Mouse (Mus musculus) stomach, embryonic 14.5 days (tissue): Measurements from ENCODE around the gene 4930430F08Rik. TPM values are rescaled to one million over a fixed set of nuclear protein-coding genes. Genes with fewer than 3 reads are reported as not detected.
"Not testable (repeated sequence)": the region's sequence is repeated elsewhere in the genome, so short reads cannot be mapped to it uniquely, and the experiment has no call there.

ENCODE experiments used
- ATAC-seq: fragments of 200-750 bp; cut with Nextera tagmentation; 2 replicates; pipeline ENCODE4 v1.8.0; 2017; ENCODE audit warnings: low read depth, moderate TSS enrichment; ENCODE audit not compliant: insufficient number of reproducible peaks, insufficient read depth, low FRiP score
- H3K27ac ChIP-seq: fragments of 300-500 bp; sonication (generic); 2 replicates; pipeline ENCODE4 v1.5.1; 2014; ENCODE audit warnings: mild to moderate bottlenecking, low read length, moderate library complexity, mixed read lengths
- H3K27me3 ChIP-seq: fragments of 300-500 bp; sonication (generic); 2 replicates; pipeline ENCODE4 v1.6.1; 2014; ENCODE audit warnings: low read length, control low read depth, mixed read lengths; ENCODE audit not compliant: control insufficient read depth, insufficient read depth
- H3K36me3 ChIP-seq: fragments of 300-500 bp; sonication (generic); 2 replicates; pipeline ENCODE4 v1.6.1; 2014; ENCODE audit warnings: mild to moderate bottlenecking, control low read depth, low read length, moderate library complexity, mixed read lengths; ENCODE audit not compliant: control insufficient read depth, insufficient read depth
- H3K4me1 ChIP-seq: fragments of 300-500 bp; sonication (generic); 2 replicates; pipeline ENCODE4 v1.6.1; 2014; ENCODE audit warnings: low read length, control low read depth, mixed read lengths; ENCODE audit not compliant: control insufficient read depth, insufficient read depth
- H3K4me2 ChIP-seq: fragments of 300-500 bp; sonication (generic); replicated peaks from 2 replicates; pipeline ENCODE4 v1.6.1; 2014; ENCODE audit warnings: low read depth, low read length, control low read depth
- H3K4me3 ChIP-seq: fragments of 300-500 bp; sonication (generic); 2 replicates; pipeline ENCODE4 v1.5.1; 2014; ENCODE audit warnings: low read depth, low read length, control low read depth
- H3K9ac ChIP-seq: fragments of 300-500 bp; sonication (generic); replicated peaks from 2 replicates; pipeline ENCODE4 v1.6.1; 2014; ENCODE audit warnings: low read depth, mild to moderate bottlenecking, control low read depth, low read length, moderate library complexity, mixed read lengths
- H3K9me3 ChIP-seq: fragments of 300-500 bp; sonication (generic); 2 replicates; pipeline ENCODE4 v1.6.1; 2016; ENCODE audit warnings: low read depth, low read length, control low read depth; ENCODE audit not compliant: control insufficient read depth
- WGBS: fragments of 180-500 bp; shearing (Covaris S2); extraction: QIAGEN DNeasy Blood & Tissue Kit; methylation state at CpG from one replicate; pipeline ENCODE4 v1.1.7; 2014; 5-methylcytosine and 5-hydroxymethylcytosine counted together
- polyA plus RNA-seq: library from polyadenylated mRNA; unstranded; fragments of >200 nt; fragmentation: Nextera tagmentation; extraction: Ambion mirVana; gene quantifications from 2 replicates; pipeline ENCODE4 v1.2.1, GENCODE M21; 2014

Gene 4930430F08Rik
- polyA plus RNA-seq, 1 experiment from 2014 or later: 8.8 TPM

DNA sequence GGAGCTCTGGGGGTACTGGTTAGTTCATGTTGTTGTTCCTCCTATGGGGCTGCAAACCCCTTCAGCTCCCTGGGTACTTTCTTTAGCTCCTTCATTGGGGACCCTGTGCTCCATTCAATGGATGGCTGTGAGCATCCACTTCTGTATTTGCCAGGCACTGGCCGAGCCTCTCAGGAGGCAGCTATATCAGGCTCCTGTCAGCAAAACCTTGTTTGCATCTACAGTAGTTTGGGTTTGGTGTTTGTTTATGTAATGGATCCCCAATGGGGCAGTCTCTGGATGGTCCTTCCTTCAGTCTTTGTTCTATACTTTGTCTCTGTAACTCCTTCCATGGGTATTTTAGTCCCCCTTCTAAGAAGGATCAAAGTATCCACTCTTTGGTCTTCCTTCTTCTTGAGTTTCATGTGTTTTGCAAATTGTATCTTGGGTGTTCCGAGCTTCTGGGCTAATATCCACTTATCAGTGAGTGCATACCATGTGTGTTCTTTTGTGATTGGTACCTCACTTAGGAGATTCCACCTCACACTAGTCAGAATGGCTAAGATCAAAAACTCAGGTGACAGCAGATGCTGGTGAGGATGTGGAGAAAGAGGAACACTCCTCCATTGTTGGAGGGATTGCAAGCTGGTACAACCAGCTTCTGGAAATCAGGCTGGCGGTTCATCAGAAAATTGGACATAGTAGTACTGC lies 29.9 kb downstream of the 4930430F08Rik start:
- WGBS: 88% methylated on average over 3 of the region's 3 CpGs
- ATAC-seq, H3K4me3 ChIP-seq, H3K9me3 ChIP-seq, H3K9ac ChIP-seq, H3K4me1 ChIP-seq, H3K27ac ChIP-seq, H3K4me2 ChIP-seq, H3K27me3 ChIP-seq: not testable (repeated sequence)
- peaks cover 12% of the 10 kb centered on the region; the same call in 1 of the 2 replicates for H3K36me3 ChIP-seq

DNA sequence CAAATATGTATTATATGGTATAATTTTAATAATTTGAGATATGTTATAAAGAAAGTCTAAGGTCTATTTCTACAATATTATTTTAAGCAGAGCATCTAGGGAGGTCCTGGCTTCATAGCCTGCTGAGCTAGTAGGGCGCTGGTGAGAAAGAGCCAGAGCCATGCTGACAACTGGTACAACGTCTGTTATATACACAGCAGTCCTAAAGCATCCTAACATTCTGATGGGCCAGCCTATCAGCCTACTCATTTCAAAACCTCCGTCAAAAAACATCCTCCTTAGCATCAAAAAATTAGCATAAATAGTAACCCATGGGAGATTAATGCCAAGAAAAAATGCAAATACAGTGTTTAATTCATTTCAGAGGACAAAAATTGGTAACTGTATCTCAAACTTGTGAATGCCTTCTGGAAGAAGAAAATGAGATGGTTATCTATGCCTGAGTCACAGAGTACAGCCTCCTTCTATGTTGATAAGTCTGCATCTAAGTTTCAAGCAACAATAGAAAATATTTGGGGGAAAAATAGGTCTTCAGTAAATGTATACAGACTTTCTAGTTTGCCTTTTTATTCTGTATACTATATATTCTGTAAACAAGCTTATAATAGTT lies 33.6 kb downstream of the 4930430F08Rik start:
- Histone ChIP-seq H3K4me2 (no peak overlapping the region), H3K9me3 (no peaks in the 10 kb centered on the region), H3K27me3 (no peaks in the 10 kb centered on the region), H3K9ac (no peak overlapping the region), H3K36me3 (peaks cover 3% of the 10 kb centered on the region; the same call in 1 of the 2 replicates), H3K4me1 (no peaks in the 10 kb centered on the region), H3K27ac (no peak overlapping the region), H3K4me3 (no peak overlapping the region)
- no peak for ATAC-seq
- WGBS: 85% methylated on average over 3 of the region's 3 CpGs

DNA sequence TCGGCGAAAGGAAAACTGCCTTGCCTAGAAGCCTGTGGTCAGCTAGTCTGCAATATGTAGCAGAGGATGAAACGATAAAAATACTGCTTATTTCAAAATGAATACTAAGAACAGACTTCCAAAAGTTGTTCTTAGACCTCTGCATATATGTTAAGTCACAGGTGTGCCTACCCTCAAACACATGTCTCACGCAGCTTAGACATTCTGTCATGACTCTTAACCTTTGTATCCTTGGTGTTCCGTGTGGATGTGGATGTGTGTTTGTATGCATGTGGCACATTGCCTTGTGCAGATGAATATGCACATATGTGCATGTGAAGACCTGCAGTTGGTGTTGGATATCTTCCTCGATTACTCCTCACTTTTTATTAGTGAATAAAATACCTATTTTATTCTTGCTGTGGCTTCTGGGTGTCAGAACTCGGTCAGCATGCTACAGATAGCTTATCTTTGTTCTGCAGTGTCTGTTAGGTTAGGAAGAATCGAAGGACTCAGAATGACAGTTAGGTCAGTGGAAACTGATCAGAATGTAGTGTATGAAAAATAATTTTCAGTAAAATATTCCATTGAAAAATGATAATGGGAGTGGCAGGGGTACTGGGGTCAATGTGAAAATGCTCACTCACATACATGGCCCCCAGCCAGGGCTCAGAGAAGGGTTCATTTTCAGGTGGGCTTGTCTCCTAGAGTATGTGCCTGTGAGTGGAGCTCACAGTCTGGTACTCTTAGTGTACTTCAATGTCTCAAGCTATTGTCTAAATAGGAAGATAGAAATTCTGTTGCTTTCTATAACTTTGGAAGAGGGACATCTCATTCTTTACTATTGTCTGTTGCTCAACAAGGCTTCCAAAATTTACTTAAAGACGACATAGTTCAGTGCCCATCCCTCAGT lies 65.5 kb downstream of the 4930430F08Rik start:
- Histone ChIP-seq H3K4me2 (no peak overlapping the region), H3K9me3 (no peaks in the 10 kb centered on the region), H3K27me3 (no peaks in the 10 kb centered on the region), H3K36me3 (no peaks in the 10 kb centered on the region), H3K4me3 (no peak overlapping the region), H3K9ac (no peak overlapping the region), H3K27ac (no peak overlapping the region), H3K4me1 (no peaks in the 10 kb centered on the region)
- no peak; the same call in 1 of the 2 replicates for ATAC-seq
- 87% methylated on average over 9 of the region's 9 CpGs for WGBS

DNA sequence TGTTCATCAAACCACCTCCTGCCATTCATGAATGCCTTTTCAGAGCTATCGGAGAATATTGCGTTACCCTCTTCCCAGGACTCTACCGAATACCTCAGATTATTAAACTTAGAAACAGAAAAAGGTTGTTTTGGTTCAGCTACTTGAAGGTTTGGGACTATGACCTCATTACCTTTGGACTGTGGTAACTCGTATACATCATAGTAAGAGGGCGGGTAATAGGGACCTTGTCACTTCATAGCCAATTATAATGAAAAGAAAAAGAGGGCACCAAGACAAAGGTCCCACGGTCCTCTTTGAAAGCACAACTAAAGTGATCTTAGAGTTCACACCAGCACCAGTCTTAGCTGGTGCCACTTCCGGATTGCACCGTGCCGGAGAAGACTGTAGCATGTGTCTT lies 67.9 kb downstream of the 4930430F08Rik start:
- Histone ChIP-seq H3K9ac (no peak overlapping the region), H3K4me1 (no peaks in the 10 kb centered on the region), H3K36me3 (no peaks in the 10 kb centered on the region), H3K4me3 (no peak overlapping the region), H3K4me2 (no peak overlapping the region), H3K9me3 (no peaks in the 10 kb centered on the region), H3K27me3 (no peaks in the 10 kb centered on the region), H3K27ac (no peak overlapping the region)
- WGBS: 94% methylated on average over 9 of the region's 9 CpGs
- ATAC-seq: no peak

Other genes starting within 250 kb of the 4930430F08Rik start
- not detected in 2 replicates for gene Gm4302, start 249.6 kb downstream of the 4930430F08Rik start, polyA plus RNA-seq
- gene Gm4303, start 244.5 kb downstream of the 4930430F08Rik start, polyA plus RNA-seq: not detected in 2 replicates
- gene Gm4305, start 239.3 kb downstream of the 4930430F08Rik start, polyA plus RNA-seq: not detected in 2 replicates
- not detected in 2 replicates for gene Gm4307, start 229.1 kb downstream of the 4930430F08Rik start, polyA plus RNA-seq
- not detected in 2 replicates for gene Gm4312, start 207.9 kb downstream of the 4930430F08Rik start, polyA plus RNA-seq
- gene Tmtc3, start 103.1 kb downstream of the 4930430F08Rik start, polyA plus RNA-seq: 32.7 and 36.3 TPM in 2 replicates
- gene Cep290, start 102.9 kb downstream of the 4930430F08Rik start, polyA plus RNA-seq: 5.4 and 7.8 TPM in 2 replicates
- gene 1700017N19Rik, start 61 bp upstream of the 4930430F08Rik start, polyA plus RNA-seq: not detected in 2 replicates